Mouse (Mus musculus) mesoderm, embryonic 11.5 days (tissue): Measurements from ENCODE around the gene Tcam1.
"Not testable (repeated sequence)": the region's sequence is repeated elsewhere in the genome, so short reads cannot be mapped to it uniquely, and the experiment has no call there.

Experiments used
- DNase-seq: peaks from one replicate; pipeline ENCODE4 v3.0.0-alpha.2; 2012; ENCODE audit warnings: low read depth, low spot score

The Tcam1 gene

DNA sequence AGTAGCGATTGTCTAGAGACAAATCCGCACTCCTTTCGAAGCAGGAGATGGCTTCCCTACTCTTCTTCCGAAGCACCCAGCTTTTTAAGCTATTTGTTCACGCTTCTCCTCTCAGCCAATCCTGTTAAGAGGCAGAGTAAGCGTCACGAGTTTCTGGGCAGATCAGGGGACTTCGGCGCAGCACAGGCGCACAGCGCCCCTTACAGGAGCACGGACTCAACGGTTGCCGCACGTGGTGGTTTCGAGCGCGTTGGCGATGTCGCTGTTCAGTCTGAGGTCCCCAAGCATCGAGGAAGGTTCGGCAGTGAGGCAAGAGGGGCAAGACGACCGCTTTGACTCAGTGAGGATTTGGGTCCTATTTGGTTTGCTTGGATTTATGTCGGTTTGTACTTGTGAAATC lies at the start of gene Tcam1:
Tcam1 (plus strand) TSS at position 219 of the 400 bp plus-strand sequence.
- peak; percentile 96 for DNase-seq

DNA sequence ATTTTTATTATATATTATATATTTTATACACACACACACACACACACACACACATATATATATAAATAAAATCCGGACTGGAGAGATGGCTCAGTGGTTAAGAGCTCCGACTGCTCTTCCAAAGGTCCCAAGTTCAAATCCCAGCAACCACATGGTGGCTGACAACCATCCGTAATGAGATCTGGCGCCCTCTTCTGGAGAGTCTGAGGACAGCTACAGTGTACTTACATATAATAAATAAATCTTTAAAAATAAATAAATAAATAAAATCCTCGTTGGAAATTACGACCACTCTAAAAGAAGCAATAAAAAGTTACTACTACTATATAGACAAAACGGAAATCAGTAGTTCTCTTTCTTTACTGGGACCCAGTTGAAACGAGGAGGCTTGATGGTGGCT lies 42.5 kb upstream of the Tcam1 start:
- not testable (repeated sequence) for DNase-seq

DNA sequence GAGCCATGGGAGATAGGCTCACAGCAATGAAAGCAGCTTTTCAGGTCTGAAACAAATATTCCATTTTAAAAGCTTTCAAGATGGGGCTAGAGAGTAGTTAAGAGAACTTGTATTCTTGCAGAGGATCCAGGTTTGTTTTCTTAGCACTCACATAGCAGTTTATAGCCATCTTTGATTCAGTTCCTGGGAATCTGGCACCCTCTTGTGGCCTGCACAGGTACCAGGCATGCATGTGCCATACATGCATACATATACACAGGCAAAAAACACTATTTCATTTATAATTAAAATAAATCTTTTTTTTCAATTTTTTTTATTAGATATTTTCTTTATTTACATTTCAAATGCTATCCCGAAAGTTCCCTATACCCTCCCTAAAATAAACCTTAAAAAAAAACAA lies 29.6 kb upstream of the Tcam1 start:
- DNase-seq, result peak; percentile 24

DNA sequence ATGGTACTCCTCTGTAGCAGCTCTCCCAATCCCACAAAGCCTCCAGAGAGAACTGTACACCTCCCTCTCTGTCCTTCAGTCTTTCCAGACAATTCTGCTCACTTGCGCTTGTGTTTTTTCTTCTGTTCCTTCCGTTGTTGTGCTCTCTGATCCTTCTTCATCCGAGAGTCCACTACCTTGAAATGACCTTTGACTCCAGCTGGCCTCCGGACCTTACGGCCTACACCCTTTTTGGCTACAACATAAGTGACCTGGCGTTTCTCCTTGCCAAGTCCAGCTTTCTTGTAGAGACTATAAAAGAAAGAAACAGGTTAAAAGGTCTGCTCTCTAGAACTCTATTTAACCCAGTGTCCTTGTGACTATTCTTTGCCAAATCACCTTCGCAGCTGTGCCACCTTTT lies 27.1 kb upstream of the Tcam1 start:
- no peak for DNase-seq

DNA sequence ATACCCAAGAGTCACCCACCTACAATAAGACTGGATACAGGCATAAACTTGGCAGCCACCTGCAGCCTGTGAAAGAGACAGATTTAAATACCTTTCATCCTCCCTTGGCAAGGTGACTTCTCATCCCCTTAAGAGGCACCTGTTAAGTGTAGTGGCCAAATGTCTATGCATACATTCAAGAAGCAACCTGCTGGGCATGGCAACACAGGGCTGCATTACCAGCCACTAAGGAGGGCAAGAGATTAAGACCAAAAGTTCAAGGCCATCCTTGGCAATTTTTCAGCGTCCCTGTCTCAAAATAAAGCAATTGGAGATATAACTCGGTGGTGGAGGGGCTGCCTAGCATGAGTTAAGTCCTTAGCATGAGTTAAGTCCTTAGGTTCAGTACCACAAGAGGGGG lies 21.7 kb upstream of the Tcam1 start:
- DNase-seq, result no peak

DNA sequence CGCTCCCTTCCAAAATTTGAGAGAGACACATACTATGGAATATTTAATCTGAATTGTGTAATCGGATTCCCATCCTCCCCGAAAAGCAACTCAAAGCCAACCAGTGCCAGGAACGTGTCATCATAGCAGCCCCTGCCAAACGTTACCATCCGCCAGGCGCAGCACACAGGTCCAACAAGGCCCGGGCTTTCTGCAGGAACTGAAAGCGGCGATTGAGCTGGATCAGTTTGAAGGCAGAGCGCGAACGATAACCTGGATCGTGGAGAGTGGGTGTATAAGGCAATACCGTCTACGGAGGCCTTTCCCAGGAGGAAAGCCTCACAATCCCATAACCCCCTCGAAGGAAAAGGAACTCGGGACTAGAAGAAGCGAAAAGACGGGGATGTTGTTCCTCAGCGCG lies 21.3 kb upstream of the Tcam1 start:
- peak; percentile 16 for DNase-seq

DNA sequence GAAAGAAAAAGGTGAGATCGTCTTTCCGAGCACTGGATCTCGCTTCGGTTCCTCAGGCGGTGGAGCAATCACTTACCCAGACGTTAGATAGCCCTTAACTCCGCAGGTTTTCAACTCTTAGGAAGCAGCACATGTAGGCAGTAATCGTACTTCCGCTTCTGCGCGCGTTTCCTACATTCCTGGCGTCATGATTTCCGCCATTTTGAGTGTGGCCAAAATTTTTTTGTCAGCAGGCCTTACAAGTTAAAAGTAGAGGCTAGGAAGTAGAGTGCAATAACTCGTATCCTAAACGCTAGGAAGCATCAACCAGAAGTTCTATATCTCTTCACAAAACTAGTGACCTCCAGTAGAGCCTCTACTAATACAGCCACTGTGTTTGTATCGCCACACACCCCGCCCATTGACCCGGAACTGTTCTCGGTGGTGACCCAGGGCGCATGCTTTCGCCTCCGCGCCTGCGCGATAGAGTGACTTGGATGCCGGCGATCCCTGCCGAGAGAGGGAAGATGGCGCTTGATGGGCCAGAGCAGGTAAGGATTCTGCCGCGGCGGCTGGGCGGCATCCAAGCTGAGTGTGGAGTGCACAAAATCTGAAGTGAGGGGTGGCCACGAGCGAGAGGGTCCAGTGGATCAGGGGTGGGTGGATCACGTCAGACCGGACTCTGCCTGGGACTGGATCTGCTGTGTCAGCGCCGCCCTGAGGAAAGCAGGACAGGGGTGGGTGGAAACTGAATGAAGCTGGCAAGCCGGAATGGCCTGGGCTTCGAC lies 20.6 kb upstream of the Tcam1 start, which contains the start of the genes Ftsj3 and Psmc5:
Ftsj3 (minus strand) TSS at position 395 of the 767 bp plus-strand sequence.
Psmc5 (plus strand) TSS at position 470 of the 767 bp plus-strand sequence.
- DNase-seq, result peak; percentile 95

DNA sequence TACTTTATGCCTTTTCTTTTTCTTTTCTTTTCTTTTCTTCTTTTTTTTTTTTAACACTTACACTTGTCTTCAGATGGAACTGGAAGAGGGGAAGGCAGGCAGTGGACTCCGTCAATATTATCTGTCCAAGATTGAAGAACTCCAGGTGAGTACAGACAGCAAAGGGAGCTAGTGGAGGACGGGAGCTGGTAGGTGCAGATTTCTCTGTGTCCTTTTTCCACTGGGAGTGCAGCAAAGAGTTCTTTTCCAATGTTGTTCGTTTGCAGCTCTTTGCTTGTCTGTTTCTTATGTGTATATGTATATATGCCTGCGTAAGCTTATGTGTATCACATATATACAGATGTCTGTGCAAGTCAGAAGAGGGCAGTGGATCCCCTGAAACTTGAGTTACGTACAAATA lies 19.7 kb upstream of the Tcam1 start:
- DNase-seq, result no peak

DNA sequence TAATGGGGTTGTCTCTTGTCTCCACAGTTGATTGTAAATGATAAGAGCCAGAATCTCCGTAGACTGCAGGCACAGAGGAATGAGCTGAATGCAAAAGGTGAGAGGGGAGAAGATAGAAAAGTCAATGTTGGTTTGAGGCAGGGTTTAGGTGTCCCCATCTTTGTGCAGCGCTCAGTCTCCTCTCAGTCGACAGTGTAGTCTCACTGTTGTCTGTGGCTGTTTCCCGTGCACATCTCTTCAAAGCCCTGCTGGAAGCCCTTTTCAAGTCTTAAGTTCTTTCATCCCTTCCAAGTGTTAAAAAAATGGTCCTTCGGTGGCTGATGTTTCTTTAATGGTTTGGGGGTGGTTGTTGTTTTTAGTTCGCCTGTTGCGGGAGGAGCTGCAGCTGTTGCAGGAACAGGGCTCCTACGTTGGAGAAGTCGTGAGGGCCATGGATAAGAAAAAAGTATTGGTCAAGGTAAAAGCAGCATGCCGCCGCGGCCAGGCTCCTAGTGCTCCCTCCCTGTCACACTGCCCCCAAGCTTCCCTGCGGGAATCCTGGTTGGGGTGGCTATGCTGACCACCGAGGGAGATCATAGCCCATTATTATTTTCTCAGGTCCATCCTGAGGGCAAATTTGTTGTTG lies 15.5 kb upstream of the Tcam1 start:
- no peak for DNase-seq

DNA sequence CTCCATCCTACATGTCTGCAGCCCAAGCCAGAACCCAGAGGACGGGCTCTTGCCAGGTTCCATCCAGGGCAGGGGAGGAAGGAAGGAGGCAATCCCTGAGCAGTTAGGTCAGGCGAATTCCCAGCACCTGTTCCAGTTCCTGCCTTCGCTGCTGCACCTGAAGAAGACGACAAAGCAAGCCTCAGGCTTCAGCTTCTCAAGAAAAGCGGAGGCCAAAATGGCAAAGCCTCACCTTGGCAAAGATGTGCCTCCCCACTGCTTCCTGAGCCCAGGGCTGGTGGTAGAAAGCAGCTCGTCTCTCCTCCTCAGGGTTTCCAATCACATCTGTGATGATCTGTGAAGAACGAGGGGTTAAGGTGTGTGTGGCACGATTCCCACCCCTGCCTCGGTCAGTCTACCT lies 12.5 kb upstream of the Tcam1 start:
- no peak for DNase-seq

DNA sequence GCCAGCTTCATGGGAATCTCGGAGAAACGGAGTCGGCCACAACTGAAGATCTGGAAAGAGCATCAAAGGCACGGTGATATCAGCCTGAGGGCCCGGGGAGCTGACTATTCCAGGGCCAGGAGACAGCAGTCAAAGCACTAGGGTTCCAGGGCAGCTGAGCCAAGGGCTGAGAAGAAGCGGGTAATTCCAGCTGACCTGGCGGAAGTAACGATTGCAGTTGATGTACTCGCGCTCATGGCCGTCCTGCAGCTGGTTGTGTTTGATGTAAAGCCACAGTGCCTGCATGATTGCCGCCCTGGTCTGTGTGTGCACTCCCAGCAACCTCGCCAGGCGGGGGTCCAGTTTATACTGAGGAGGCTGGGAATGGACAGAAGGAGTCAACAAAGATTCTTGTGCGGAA lies 11.5 kb upstream of the Tcam1 start:
- no peak for DNase-seq

DNA sequence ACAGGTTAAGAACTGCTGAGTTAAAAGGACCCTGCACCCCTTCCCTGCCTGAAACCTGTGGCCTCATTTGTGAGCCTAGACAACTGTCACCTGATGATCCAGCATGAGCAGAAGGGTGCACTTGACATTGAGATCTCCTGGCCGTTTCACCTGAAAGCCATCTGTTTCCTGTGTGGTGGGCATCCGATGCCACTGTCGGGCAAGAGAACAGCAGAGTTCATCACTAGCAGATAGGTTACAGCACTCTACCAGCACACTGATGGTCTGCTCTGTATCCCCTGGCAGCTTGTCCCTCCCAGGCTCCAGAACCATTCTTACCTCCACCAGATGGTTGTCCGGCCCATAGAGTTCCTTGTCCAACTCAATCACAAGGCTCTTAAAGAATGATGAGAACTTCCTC lies 10.9 kb upstream of the Tcam1 start:
- no peak for DNase-seq

DNA sequence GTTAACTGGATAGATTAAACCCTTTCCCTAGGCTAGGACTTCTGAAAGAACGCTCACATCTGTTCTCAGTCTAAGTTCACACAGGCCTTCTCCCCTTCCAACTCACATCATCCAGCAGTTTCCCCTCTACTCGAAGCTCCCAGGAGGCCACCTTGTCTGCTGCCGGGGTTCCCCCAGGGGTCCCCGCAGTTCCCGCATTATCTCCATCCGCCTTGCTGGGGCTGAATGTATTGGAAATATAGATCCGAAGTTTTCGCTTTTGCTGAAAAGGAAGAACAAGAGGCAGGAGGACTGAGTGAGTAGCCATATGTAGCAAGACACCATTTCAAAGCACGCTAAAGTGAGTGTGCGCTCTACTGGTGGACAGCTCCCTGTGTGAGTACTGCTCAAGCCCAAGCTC lies 10.0 kb upstream of the Tcam1 start:
- DNase-seq, result no peak

DNA sequence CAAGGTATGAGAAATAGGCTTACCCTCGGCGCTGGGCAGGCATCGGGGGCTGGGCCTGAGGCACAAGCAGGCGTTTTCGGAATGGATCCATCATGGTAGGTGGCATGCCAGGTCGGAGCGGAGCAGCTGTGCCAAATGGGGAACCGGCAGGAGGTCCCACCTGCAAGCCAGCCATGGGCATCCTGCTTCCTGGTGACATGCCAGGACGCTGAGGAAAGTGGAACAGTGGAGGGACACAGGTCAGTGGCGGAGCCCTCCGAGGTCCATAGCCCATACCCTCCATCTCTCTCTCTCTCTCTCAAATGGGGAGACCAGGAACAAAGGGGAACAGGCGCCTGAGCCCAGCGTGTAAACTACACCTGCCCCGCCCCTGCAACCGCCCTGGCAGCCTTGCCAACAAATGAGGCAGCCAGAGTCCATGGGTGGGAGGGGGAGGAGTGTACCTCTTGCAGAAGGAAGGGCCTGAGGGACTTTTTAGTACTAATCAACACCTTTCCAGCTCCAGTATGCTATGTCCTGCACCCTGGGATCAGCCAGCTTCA lies 9.1 kb upstream of the Tcam1 start:
- no peak for DNase-seq

DNA sequence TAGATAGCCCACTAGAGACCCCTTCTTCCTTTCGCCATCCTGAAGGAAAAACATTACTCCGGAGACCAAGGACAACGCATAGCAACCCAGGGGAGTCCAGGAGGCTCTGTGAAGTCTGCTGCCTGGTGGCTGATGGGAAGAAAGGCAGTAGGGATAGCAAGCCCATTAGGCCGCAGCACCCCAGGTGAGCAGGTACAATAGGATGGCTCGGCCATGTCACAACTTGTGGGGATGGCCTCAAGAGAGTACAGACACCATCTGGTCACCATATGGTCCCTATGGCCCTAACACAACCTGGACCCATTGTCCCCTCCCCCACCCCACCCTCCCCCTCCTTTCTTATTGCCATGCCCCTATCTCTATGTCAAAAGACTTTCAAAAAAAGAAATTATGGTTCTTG lies 8.6 kb upstream of the Tcam1 start:
- peak; percentile 41 for DNase-seq

DNA sequence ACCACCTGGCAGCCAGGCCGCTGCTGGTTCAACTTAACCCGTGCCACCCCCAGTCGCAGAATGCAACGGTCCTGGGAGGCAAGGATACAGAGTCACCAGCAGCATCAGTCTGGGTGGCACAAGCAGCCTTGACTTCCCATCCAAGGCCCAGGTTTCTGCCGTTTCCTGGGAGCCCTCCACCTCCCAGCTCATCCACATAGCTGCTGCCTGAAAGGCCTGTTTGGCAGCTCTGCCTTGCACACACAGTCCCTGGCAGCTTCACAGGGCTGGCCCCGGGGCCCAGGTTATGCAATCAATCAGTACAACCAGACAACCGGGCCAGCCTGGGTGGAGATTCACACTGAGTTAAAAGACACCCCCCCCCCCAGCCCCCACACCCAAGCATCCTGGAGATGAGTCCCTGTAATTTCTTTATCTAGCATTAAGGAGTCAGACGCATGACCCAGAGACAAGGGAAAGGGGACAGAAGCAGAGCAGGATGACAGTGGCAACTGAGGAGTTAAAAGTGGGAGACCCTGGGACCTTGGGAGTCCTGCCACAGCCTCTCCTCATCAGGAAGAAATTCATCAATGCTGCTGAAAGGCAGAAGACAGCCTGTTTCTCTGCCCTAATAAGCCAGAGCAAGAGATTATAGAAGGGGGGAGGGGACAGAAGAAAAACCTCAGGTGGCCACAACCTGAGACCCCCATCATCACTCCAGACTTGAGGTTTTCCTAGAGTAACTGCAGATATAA lies 8.0 kb upstream of the Tcam1 start:
- peak; percentile 47 for DNase-seq

DNA sequence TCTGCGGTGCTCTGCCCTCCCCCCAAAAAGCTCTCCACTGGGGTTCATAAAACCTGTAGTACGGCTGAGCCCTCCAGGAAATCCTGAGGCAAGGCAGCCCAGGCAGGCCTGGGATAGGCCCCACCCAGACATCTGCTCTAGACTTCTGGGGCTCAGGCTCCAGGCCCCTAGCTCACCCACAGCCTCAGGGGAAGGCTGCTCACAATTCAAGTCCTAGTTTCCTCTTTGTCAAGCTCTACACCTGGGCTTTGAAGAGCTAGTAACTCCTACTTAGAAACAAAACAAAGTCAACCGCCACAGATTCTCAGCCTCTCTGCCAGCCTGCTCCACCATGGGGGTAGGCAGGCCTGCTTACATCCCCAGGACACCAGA lies 7.4 kb upstream of the Tcam1 start:
- peak; percentile 65 for DNase-seq

DNA sequence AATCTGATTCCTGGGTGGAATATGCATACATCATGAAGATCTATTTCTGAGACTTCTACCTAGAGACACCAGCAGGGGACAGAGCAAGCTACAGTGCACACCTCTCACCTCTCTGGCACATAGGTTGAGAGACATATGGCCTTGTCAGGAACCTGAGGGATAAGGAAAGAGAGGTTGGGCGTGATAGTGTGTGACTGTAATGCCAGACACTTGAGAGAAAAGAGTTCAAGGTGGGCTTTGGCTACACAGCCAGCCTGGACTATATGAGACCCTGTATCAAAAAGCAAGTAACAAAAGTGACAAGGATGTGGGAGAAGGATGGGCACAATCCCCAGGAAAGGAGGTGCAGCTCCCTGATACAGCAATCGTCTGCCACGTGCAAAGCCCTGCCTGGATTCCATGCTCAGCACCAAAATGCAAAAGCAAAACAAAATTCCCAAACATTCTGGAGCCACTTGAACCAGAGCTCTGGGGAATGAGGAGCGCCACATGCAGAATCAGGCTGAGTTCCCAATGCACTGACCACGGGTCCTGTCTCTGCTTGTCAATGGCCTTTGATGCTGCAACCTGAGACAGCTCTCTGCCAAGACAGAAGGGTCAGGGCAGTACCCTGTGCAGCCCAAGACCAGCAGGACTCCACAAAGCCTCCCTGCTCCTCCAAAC lies 5.2 kb upstream of the Tcam1 start:
- peak; percentile 13 for DNase-seq

DNA sequence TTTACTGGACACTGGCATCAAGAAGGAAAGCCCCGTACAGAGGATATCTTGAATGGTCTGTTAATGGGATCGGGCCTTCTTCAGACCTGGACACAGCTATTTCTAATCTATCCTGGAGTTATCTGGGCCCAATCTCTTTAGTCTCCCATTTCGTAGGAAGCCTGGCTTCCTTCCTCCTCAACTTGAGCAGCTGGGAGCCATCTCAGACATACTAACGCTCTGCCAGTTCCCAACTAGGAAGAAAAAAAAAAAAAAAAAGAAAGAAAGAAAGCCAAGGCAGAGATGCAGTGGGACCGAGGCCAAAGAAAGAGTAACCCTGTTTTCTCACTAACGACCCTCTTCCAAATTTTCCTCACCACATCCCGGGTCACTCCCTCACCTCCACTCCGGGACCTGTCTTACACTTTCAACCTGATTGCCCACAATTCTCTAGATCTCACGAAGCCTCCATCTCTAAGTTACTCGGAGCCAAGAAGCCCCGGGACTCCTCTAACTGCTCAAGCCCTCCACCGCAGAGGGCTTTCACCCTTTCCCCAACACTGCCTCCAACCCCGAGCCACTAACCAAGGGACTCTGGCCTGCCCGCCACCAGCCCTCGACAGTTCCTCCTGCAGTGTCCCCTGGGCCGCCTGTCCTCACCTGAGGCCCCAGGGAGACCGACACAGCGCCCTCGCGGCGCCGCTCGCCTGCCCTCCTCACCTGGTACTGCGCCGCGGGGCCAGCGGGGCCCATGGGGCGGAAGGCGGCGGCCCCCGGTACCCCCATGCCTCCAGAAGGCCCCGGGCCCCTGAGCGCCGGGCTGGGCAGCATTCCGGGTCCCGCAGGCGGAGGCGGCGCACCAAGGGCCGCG lies 4.5 kb upstream of the Tcam1 start:
- DNase-seq, result peak; percentile 21

DNA sequence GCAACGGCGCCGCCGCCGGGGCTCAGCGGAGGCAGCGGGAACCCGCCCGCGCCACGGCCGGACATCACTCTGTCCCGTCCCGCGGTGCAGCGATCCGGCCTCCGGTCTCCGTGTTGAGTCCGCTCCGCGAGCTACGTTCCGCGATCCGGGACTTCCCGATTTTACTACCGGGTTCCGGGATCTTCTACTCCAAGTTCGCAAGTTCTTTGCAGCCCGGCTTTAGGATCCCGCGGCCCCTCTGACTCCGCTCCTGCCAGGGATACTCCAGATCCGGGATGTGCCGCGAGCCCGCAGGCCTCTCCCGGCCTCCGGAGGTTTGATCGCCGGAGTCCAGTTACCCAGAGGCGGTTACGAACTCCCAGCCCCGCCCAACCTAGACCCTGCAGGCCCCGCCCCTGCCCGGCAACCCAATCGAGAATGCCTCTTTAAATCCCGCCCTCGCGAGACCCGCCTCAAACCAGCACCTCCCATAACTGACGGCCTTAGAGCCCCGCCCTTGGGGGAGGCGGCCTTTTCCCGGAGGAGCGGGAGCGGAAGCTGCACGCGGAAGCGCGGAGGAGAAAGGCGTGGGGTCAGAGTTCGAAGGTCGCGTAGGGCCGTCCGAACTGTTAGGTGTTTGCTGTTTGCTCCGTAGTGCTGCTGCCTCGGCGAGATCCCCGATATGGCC lies 3.7 kb upstream of the Tcam1 start, which contains the start of gene Smarcd2:
Smarcd2 (minus strand) TSS at position 329 of the 667 bp plus-strand sequence.
- DNase-seq, result peak; percentile 99
